Mouse (Mus musculus) liver, adult 2 months (tissue): ENCODE results near the gene Gpc3. TPM values are rescaled to one million over a fixed set of nuclear protein-coding genes. Genes with fewer than 3 reads are reported as not detected.

Experiments
- DNase-seq: peaks from one replicate; pipeline ENCODE4 v3.0.0-alpha.2; 2011; ENCODE audit warnings: low read depth, low spot score; ENCODE audit errors: extremely low read depth
- H3K27ac ChIP-seq: fragments of 200-500 bp; replicated peaks from 2 replicates; pipeline ENCODE4 v1.5.1; 2012; ENCODE audit warnings: low read depth, mild to moderate bottlenecking, control low read depth, inconsistent platforms, low read length; ENCODE audit not compliant: insufficient read depth
- H3K27me3 ChIP-seq: fragments of 200-500 bp; 2 replicates; pipeline ENCODE4 v1.6.1; 2012; ENCODE audit warnings: mild to moderate bottlenecking, moderate library complexity, low read length, inconsistent platforms; ENCODE audit not compliant: control insufficient read depth, insufficient read depth
- H3K36me3 ChIP-seq: fragments of 200-500 bp; 2 replicates; pipeline ENCODE4 v1.6.1; 2012; ENCODE audit warnings: low read length, inconsistent platforms; ENCODE audit not compliant: control insufficient read depth, insufficient read depth
- H3K4me1 ChIP-seq: fragments of 200-500 bp; 2 replicates; pipeline ENCODE4 v1.6.1; 2011; ENCODE audit warnings: low read length; ENCODE audit not compliant: control insufficient read depth, insufficient read depth
- H3K4me3 ChIP-seq: fragments of 200-500 bp; 2 replicates; pipeline ENCODE4 v1.5.1; 2011; ENCODE audit warnings: low read depth, mild to moderate bottlenecking, control low read depth, low read length, moderate library complexity; ENCODE audit not compliant: insufficient read depth
- H3K79me2 ChIP-seq: fragments of 200-500 bp; 2 replicates; pipeline ENCODE4 v1.6.1; 2012; ENCODE audit warnings: inconsistent platforms, mild to moderate bottlenecking, low read length, moderate library complexity; ENCODE audit not compliant: control insufficient read depth, insufficient read depth
- H3K9ac ChIP-seq: fragments of 200-500 bp; 2 replicates; pipeline ENCODE4 v1.6.1; 2012; ENCODE audit warnings: low read depth, mild to moderate bottlenecking, control low read depth, inconsistent platforms, low read length
- CTCF ChIP-seq: fragments of 200-500 bp; IDR thresholded peaks from 2 replicates; pipeline ENCODE4 v1.5.1; 2011; ENCODE audit warnings: low read depth, low read length, control low read depth
- POLR2A ChIP-seq: fragments of 200-500 bp; IDR thresholded peaks from 2 replicates; pipeline ENCODE4 v1.6.1; 2011; ENCODE audit warnings: low read length, control low read depth; ENCODE audit not compliant: insufficient read depth; ENCODE audit errors: extremely low read depth
- WGBS: fragments of 180-500 bp; shearing (Covaris S2); methylation state at CpG from one replicate; pipeline ENCODE4 v1.1.7; 2018; 5-methylcytosine and 5-hydroxymethylcytosine counted together
- polyA plus RNA-seq: library from polyadenylated mRNA; depleted of rRNA; stranded (reverse); fragments of >200 nt; gene quantifications from 2 replicates; pipeline ENCODE4 v1.2.3, GENCODE M21; 2012
- total RNA-seq: library from RNA; depleted of rRNA; stranded (reverse); fragments of >200 nt; gene quantifications from 2 replicates; pipeline ENCODE4 v1.2.3, GENCODE M21; 2014

Gene Gpc3
- total and polyA plus RNA-seq, 2 experiments: 0.65 to 0.86 TPM

GRCm38 (mm10) chrX:52616152-52616551 lies 2.4 kb upstream of the Gpc3 start:
- Histone ChIP-seq H3K79me2 (no peaks in the 10 kb centered on the region), H3K4me3 (no peak overlapping the region), H3K36me3 (no peaks in the 10 kb centered on the region), H3K27ac (no peak overlapping the region), H3K4me1 (no peaks in the 10 kb centered on the region; the same call in 1 of the 2 replicates), H3K9ac (no peak overlapping the region), H3K27me3 (peaks cover 3% of the 10 kb centered on the region; the same call in 1 of the 2 replicates)
- no peak for DNase-seq
- WGBS: 54% methylated on average over 5 of the region's 5 CpGs
- no peak for TF ChIP-seq POLR2A
- no peak for TF ChIP-seq CTCF

DNA sequence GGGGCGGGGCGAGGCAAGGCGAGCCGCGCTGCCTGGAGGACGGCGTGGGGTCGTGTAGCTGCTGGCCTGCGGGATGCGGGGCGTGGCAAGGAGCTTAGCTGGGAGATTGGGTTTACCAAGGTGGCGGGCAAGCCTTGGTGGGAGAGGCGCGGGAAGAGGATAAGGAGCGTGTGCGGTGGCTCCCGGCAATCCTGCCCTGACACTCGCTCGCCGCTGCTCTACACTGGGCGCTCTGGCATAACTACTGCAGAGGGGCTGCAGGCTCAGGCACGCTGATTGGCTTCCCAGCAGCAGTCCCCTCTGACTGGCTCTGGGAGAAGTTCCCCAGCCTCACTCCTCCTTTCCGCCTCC lies 256 bp upstream of the Gpc3 start:
- H3K4me1 ChIP-seq: no peaks in the 10 kb centered on the region; the same call in 1 of the 2 replicates
- WGBS: 0% methylated on average over 21 of the region's 23 CpGs
- TF ChIP-seq POLR2A: no peak
- peak; percentile 15; the same call in 1 of the 2 replicates for TF ChIP-seq CTCF
- H3K27me3 ChIP-seq: peaks cover 3% of the 10 kb centered on the region; the same call in 1 of the 2 replicates
- H3K27ac ChIP-seq: no peak overlapping the region
- peak overlapping the region; percentile 63 for H3K4me3 ChIP-seq
- no peak overlapping the region for H3K9ac ChIP-seq
- no peaks in the 10 kb centered on the region for H3K36me3 ChIP-seq
- DNase-seq: no peak
- H3K79me2 ChIP-seq: no peaks in the 10 kb centered on the region

GRCm38 (mm10) chrX:52612806-52613205 lies 944 bp downstream of the Gpc3 start:
- Histone ChIP-seq H3K27me3 (peaks cover 3% of the 10 kb centered on the region; the same call in 1 of the 2 replicates), H3K4me1 (no peaks in the 10 kb centered on the region; the same call in 1 of the 2 replicates), H3K4me3 (no peak overlapping the region), H3K79me2 (no peaks in the 10 kb centered on the region), H3K27ac (no peak overlapping the region), H3K36me3 (no peaks in the 10 kb centered on the region), H3K9ac (no peak overlapping the region)
- no peak for TF ChIP-seq POLR2A
- TF ChIP-seq CTCF: no peak
- 0% methylated on average over 12 of the region's 12 CpGs for WGBS
- no peak for DNase-seq

DNA sequence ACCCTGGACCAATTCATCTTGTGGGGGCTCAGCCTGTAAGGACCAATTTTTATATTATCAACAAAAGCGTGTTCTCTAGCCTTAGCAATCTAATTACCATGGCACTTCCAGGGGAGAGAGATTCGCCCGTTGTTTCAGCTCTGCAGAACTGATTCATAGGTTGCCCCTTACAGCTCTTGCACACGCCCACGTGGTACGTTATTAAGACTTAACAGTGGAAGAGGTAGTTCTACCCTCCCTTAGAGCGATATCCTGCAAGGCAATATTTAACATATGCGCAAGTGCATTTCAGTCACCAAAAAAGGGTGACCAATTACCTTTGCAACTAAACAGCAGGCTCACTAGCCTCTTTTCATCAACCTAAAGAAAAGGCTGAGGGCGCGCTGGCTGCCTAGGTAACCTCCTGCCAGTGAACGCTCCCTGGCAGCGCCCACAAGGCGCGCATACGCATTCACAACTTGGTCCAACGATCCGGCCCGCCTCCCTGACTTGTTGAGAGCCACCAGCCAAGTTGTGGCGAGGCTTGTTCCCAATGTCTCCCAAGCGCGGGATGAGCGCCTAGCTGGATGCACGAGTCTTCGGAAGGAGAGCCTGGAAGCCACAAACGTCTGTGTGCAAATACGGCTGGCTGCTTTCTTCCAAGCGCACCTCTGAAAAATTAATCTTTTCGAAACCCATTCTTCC lies 1.6 kb downstream of the Gpc3 start:
- Histone ChIP-seq H3K4me1 (no peaks in the 10 kb centered on the region; the same call in 1 of the 2 replicates), H3K4me3 (no peak overlapping the region), H3K79me2 (no peaks in the 10 kb centered on the region), H3K36me3 (no peaks in the 10 kb centered on the region), H3K27me3 (peaks cover 3% of the 10 kb centered on the region; the same call in 1 of the 2 replicates), H3K9ac (no peak overlapping the region), H3K27ac (no peak overlapping the region)
- 9% methylated on average over 28 of the region's 28 CpGs for WGBS
- DNase-seq: no peak
- TF ChIP-seq POLR2A (no peak), CTCF (no peak)

GRCm38 (mm10) chrX:52611541-52611940 lies 2.2 kb downstream of the Gpc3 start:
- H3K4me1 ChIP-seq: no peaks in the 10 kb centered on the region; the same call in 1 of the 2 replicates
- WGBS: 76% methylated on average over 5 of the region's 6 CpGs
- no peaks in the 10 kb centered on the region for H3K36me3 ChIP-seq
- no peak overlapping the region for H3K4me3 ChIP-seq
- no peaks in the 10 kb centered on the region for H3K79me2 ChIP-seq
- DNase-seq: no peak
- TF ChIP-seq CTCF (no peak), POLR2A (no peak)
- no peak overlapping the region for H3K27ac ChIP-seq
- H3K27me3 ChIP-seq: peaks cover 3% of the 10 kb centered on the region; the same call in 1 of the 2 replicates
- H3K9ac ChIP-seq: no peak overlapping the region

DNA sequence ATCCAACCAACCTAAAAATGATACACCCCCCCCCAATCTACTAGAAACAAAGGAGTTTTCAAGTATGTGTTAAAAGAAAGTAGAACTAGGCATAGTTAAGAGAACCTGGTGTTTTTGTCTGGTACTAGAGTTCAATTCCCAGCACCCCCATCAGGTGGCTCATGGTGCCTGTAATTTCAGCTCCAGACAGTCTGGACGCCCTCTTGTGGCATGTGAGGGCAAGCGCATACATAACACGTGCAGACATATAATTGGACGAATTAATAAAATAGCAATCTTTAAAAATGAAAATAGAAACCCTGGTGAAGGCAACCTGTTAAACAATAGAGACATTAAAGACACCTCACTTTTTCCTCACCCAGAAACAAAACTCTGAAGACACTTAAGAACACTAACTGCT lies 10.6 kb downstream of the Gpc3 start:
- H3K27me3 ChIP-seq: no peaks in the 10 kb centered on the region
- no peak overlapping the region for H3K9ac ChIP-seq
- no peaks in the 10 kb centered on the region for H3K79me2 ChIP-seq
- no peak overlapping the region for H3K4me3 ChIP-seq
- H3K4me1 ChIP-seq: no peaks in the 10 kb centered on the region
- H3K36me3 ChIP-seq: no peaks in the 10 kb centered on the region
- H3K27ac ChIP-seq: no peak overlapping the region
- DNase-seq: no peak
- WGBS: 86% methylated on average over 4 of the region's 4 CpGs
- TF ChIP-seq CTCF (0 out of 2 replicates have a peak, but pooled peaks have one; percentile 12), POLR2A (no peak)
